Mouse (Mus musculus) lung, embryonic 16.5 days (tissue): Measurements from ENCODE around the gene Frmd4a. TPM values are rescaled to one million over a fixed set of nuclear protein-coding genes. Genes with fewer than 3 reads are reported as not detected.

Source experiments
- ATAC-seq: fragments of 200-750 bp; cut with Nextera tagmentation; 2 replicates; pipeline ENCODE4 v1.8.0; 2017; ENCODE audit warnings: low read depth, mild to moderate bottlenecking, moderate library complexity
- H3K27ac ChIP-seq: fragments of 300-500 bp; sonication (generic); 2 replicates; pipeline ENCODE4 v1.5.1; 2014; ENCODE audit warnings: mild to moderate bottlenecking, control low read depth, low read length
- H3K27me3 ChIP-seq: fragments of 300-500 bp; sonication (generic); 2 replicates; pipeline ENCODE4 v1.6.1; 2014; ENCODE audit warnings: low read depth, low read length, mixed read lengths; ENCODE audit not compliant: control insufficient read depth, insufficient read depth
- H3K36me3 ChIP-seq: fragments of 300-500 bp; sonication (generic); 2 replicates; pipeline ENCODE4 v1.6.1; 2014; ENCODE audit warnings: low read length; ENCODE audit not compliant: control insufficient read depth, insufficient read depth
- H3K4me1 ChIP-seq: fragments of 300-500 bp; sonication (generic); replicated peaks from 2 replicates; pipeline ENCODE4 v1.6.1; 2014; ENCODE audit warnings: low read length, mixed read lengths; ENCODE audit not compliant: control insufficient read depth, insufficient read depth
- H3K4me2 ChIP-seq: fragments of 300-500 bp; sonication (generic); 2 replicates; pipeline ENCODE4 v1.6.1; 2014; ENCODE audit warnings: low read depth, low read length, control low read depth
- H3K4me3 ChIP-seq: fragments of 300-500 bp; sonication (generic); 2 replicates; pipeline ENCODE4 v1.5.1; 2014; ENCODE audit warnings: mild to moderate bottlenecking, low read length, control low read depth
- H3K9ac ChIP-seq: fragments of 300-500 bp; sonication (generic); 2 replicates; pipeline ENCODE4 v1.6.1; 2014; ENCODE audit warnings: low read length, control low read depth
- H3K9me3 ChIP-seq: fragments of 300-500 bp; sonication (generic); 2 replicates; pipeline ENCODE4 v1.6.1; 2016; ENCODE audit warnings: low read length; ENCODE audit not compliant: control insufficient read depth
- whole genome bisulfite sequencing: fragments of 180-500 bp; shearing (Covaris S2); extraction: QIAGEN DNeasy Blood & Tissue Kit; methylation state at CpG from one replicate; pipeline ENCODE4 v1.1.7; 2014; 5-methylcytosine and 5-hydroxymethylcytosine counted together
- polyA plus RNA-seq: library from polyadenylated mRNA; unstranded; fragments of >200 nt; fragmentation: Nextera tagmentation; extraction: Ambion mirVana; gene quantifications from 2 replicates; pipeline ENCODE4 v1.2.1, GENCODE M21; 2015

Frmd4a gene
- polyA plus RNA-seq, 1 experiment from 2014 or later: 29.1 TPM

- peaks cover 52% of the 10 kb centered on the region for H3K4me1 ChIP-seq
- peak; percentile 84 for ATAC-seq
- H3K36me3 ChIP-seq: peaks cover 15% of the 10 kb centered on the region
- no peak overlapping the region for H3K4me3 ChIP-seq
- 69% methylated on average over 4 of the region's 4 CpGs for WGBS
- peak overlapping the region; percentile 86 for H3K27ac ChIP-seq
- H3K27me3 ChIP-seq: no peaks in the 10 kb centered on the region
- H3K4me2 ChIP-seq: no peak overlapping the region
- no peak overlapping the region for H3K9ac ChIP-seq
- H3K9me3 ChIP-seq: no peaks in the 10 kb centered on the region
Observed at GRCm38 (mm10) chr2:4566260-4566955, 548.9 kb downstream of the Frmd4a start.

- no peaks in the 10 kb centered on the region for H3K9me3 ChIP-seq
- 89% methylated on average over 9 of the region's 9 CpGs for whole genome bisulfite sequencing
- H3K9ac ChIP-seq: no peak overlapping the region
- H3K27me3 ChIP-seq: no peaks in the 10 kb centered on the region
- H3K4me1 ChIP-seq: peaks cover 46% of the 10 kb centered on the region
- peaks cover 19% of the 10 kb centered on the region for H3K36me3 ChIP-seq
- H3K27ac ChIP-seq: peak overlapping the region; percentile 80
- no peak for ATAC-seq
- H3K4me2 ChIP-seq: no peak overlapping the region
- H3K4me3 ChIP-seq: no peak overlapping the region
Observed at GRCm38 (mm10) chr2:4566956-4567680, 549.6 kb downstream of the Frmd4a start.

- peak overlapping the region; percentile 5; the same call in 1 of the 2 replicates for H3K27ac ChIP-seq
- no peaks in the 10 kb centered on the region for H3K27me3 ChIP-seq
- WGBS: 67% methylated on average over 5 of the region's 5 CpGs
- H3K36me3 ChIP-seq: peaks cover 37% of the 10 kb centered on the region
- H3K9ac ChIP-seq: no peak overlapping the region
- H3K9me3 ChIP-seq: no peaks in the 10 kb centered on the region
- no peak overlapping the region for H3K4me3 ChIP-seq
- no peak overlapping the region for H3K4me2 ChIP-seq
- peaks cover 33% of the 10 kb centered on the region for H3K4me1 ChIP-seq
- no peak for ATAC-seq
Observed at GRCm38 (mm10) chr2:4568967-4569366, 551.5 kb downstream of the Frmd4a start.

- peaks cover 25% of the 10 kb centered on the region for H3K4me1 ChIP-seq
- H3K27me3 ChIP-seq: no peaks in the 10 kb centered on the region
- peak; percentile 46 for ATAC-seq
- H3K36me3 ChIP-seq: peaks cover 42% of the 10 kb centered on the region
- H3K9ac ChIP-seq: no peak overlapping the region
- no peaks in the 10 kb centered on the region for H3K9me3 ChIP-seq
- no peak overlapping the region for H3K4me3 ChIP-seq
- H3K4me2 ChIP-seq: no peak overlapping the region
- 58% methylated on average over 10 of the region's 10 CpGs for WGBS
- peak overlapping the region; percentile 57 for H3K27ac ChIP-seq
Observed at GRCm38 (mm10) chr2:4570186-4570861, 552.8 kb downstream of the Frmd4a start.

- no peaks in the 10 kb centered on the region for H3K9me3 ChIP-seq
- no peak overlapping the region for H3K4me2 ChIP-seq
- 62% methylated on average over 7 of the region's 7 CpGs for WGBS
- peaks cover 16% of the 10 kb centered on the region; the same call in 1 of the 2 replicates for H3K4me1 ChIP-seq
- H3K27me3 ChIP-seq: no peaks in the 10 kb centered on the region
- H3K4me3 ChIP-seq: no peak overlapping the region
- no peak overlapping the region for H3K9ac ChIP-seq
- no peak for ATAC-seq
- H3K36me3 ChIP-seq: peaks cover 32% of the 10 kb centered on the region
- H3K27ac ChIP-seq: no peak overlapping the region
Observed at GRCm38 (mm10) chr2:4572498-4573263, 555.2 kb downstream of the Frmd4a start.

GRCm38 (mm10) chr2:4573386-4573785 lies 555.9 kb downstream of the Frmd4a start:
- Histone ChIP-seq H3K4me2 (no peak overlapping the region), H3K27me3 (no peaks in the 10 kb centered on the region), H3K36me3 (peaks cover 32% of the 10 kb centered on the region), H3K4me1 (peaks cover 18% of the 10 kb centered on the region; the same call in 1 of the 2 replicates), H3K9me3 (no peaks in the 10 kb centered on the region), H3K9ac (no peak overlapping the region), H3K27ac (no peak overlapping the region), H3K4me3 (no peak overlapping the region)
- ATAC-seq: no peak
- WGBS: 60% methylated on average over 4 of the region's 4 CpGs

- no peaks in the 10 kb centered on the region for H3K27me3 ChIP-seq
- H3K4me1 ChIP-seq: peaks cover 17% of the 10 kb centered on the region; the same call in 1 of the 2 replicates
- no peak overlapping the region for H3K4me2 ChIP-seq
- ATAC-seq: no peak
- no peak overlapping the region for H3K9ac ChIP-seq
- peaks cover 27% of the 10 kb centered on the region for H3K36me3 ChIP-seq
- H3K27ac ChIP-seq: no peak overlapping the region
- 93% methylated on average over 5 of the region's 5 CpGs for whole genome bisulfite sequencing
- no peaks in the 10 kb centered on the region for H3K9me3 ChIP-seq
- no peak overlapping the region for H3K4me3 ChIP-seq
Observed at GRCm38 (mm10) chr2:4574251-4574650, 556.7 kb downstream of the Frmd4a start.

- H3K27ac ChIP-seq: peak overlapping the region; percentile 50
- H3K36me3 ChIP-seq: peaks cover 27% of the 10 kb centered on the region
Observed at GRCm38 (mm10) chr2:4575163-4575562, 557.6 kb downstream of the Frmd4a start.

More at GRCm38 (mm10) chr2:4575163-4575562, 557.6 kb downstream of the Frmd4a start:
- H3K4me3 ChIP-seq: no peak overlapping the region
- no peak overlapping the region for H3K4me2 ChIP-seq
- 0 out of 2 replicates have a peak, but pooled peaks have one; percentile 11 for ATAC-seq
- peaks cover 21% of the 10 kb centered on the region; the same call in 1 of the 2 replicates for H3K4me1 ChIP-seq
- H3K9ac ChIP-seq: no peak overlapping the region
- WGBS: 65% methylated on average over 2 of the region's 2 CpGs
- no peaks in the 10 kb centered on the region for H3K9me3 ChIP-seq
- no peaks in the 10 kb centered on the region for H3K27me3 ChIP-seq
